Mouse (Mus musculus): ENCODE measurements around the gene Sec14l1.

Sec14l1 gene

DNA sequence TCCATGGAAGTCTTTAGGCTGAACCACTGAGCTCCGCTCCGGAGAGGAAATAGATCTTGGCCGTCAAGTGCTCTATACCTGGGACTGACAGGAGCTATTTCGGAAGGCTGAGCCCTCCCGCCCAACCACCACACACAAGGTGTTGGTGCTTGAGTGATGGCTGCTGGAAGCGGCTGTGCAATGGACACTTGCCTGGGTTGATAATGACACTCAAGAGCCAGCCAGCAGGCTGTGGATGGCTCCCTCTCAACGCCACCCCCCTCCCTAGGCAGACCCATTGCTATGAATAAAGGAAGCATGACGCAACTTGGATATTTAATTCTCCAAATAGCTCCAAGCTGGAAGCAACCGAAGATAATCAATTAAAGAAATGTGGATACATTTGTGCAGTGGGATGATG lies 20.3 kb upstream of the Sec14l1 start:
- H3K27me3 ChIP-seq (ENCODE audit: control insufficient read depth, insufficient read depth, low read length, poor library complexity, severe bottlenecking) = no peaks in the 10 kb centered on the region
- no peak for DNase-seq (ENCODE audit: low read depth, low spot score)
- H3K36me3 ChIP-seq (ENCODE audit: control insufficient read depth, insufficient read depth, low read length, poor library complexity, severe bottlenecking) = no peaks in the 10 kb centered on the region

DNA sequence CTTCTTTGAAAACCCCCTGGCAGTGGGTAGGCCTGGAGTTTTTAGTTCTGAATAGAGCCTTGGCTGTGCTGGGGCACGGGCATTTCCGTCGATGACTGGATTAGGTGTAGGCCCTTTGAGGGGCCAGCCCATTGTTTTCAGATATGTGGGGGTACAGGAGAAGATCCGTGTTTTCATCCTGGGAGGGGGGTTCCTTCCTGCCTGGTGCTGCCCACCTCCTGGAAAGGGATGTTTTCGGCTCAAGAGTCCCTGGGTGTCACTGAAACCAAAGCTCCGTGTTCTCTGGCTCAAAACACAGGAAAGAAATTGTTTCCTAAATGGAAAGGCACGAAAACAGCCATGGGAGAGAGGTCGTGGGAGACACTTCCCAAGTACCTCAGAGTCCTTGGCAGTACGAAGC lies 17.9 kb upstream of the Sec14l1 start:
- H3K27me3 ChIP-seq (ENCODE audit: control insufficient read depth, insufficient read depth, low read length, poor library complexity, severe bottlenecking) = no peaks in the 10 kb centered on the region
- H3K36me3 ChIP-seq (ENCODE audit: control insufficient read depth, insufficient read depth, low read length, poor library complexity, severe bottlenecking) = no peaks in the 10 kb centered on the region
- DNase-seq (ENCODE audit: low read depth, low spot score) = no peak

DNA sequence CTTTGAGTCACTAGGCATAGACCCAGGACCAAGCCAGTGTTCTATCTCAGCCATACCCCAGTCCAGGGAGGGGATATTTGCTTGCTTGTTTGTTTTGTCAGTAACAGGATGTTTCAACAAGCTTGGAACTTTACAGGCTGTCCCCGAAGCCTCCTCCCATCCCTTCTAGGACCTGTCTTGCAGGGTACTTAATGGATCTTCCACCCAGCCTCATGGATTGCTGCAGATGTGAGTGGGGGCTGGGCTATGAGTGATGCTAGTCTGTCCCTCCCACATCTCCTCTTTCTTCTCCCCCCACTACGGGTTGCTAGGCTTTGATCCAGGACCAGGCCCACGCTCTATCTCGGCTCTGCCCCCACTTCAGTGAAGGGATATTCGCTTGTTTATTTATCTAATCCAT lies 16.8 kb upstream of the Sec14l1 start:
- no peak for DNase-seq (ENCODE audit: low read depth, low spot score)
- Histone ChIP-seq H3K27me3 (ENCODE audit: control insufficient read depth, insufficient read depth, low read length, poor library complexity, severe bottlenecking) (no peaks in the 10 kb centered on the region), H3K36me3 (ENCODE audit: control insufficient read depth, insufficient read depth, low read length, poor library complexity, severe bottlenecking) (no peaks in the 10 kb centered on the region)

DNA sequence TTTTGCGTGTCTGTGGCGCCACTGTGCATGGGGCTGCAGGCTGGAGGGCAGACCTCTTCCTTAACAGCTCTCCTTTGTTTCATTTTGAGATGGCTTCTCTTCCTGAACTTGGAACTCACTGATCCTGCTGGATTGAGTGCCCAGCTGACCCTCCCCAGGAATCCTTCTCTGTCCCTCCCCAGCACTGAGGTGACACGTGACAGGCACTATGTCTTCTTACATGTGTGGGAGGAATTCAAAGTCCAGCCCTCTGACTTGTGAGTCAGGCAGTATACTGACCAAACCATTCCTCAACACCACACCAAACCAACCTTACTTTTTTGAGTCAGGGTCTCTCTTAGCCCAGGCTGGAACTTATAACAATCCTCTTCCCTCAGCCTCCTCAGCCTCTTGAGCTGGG lies 16.2 kb upstream of the Sec14l1 start:
- Histone ChIP-seq H3K36me3 (ENCODE audit: control insufficient read depth, insufficient read depth, low read length, poor library complexity, severe bottlenecking) (no peaks in the 10 kb centered on the region), H3K27me3 (ENCODE audit: control insufficient read depth, insufficient read depth, low read length, poor library complexity, severe bottlenecking) (no peaks in the 10 kb centered on the region)
- DNase-seq (ENCODE audit: low read depth, low spot score) = no peak

DNA sequence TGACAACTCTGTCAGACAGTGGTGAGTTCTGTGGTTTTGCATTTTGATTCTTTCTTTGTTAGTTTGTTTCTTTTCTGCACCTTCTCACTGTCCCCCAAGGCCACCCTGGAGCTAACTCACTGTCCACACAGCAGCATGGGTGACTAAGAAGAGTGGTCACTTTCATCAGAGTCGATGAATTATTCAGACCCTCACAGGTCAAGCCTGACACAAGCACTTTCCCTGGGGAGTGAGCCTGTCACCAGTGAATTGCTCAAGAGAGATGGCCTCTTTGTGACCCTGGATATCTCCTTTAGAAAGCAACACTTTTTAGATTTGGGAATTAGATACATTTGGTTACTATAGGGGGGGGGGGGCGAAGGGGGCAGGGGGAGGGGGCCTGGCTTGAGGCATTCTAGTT lies 15.6 kb upstream of the Sec14l1 start:
- Histone ChIP-seq H3K36me3 (ENCODE audit: control insufficient read depth, insufficient read depth, low read length, poor library complexity, severe bottlenecking) (no peaks in the 10 kb centered on the region), H3K27me3 (ENCODE audit: control insufficient read depth, insufficient read depth, low read length, poor library complexity, severe bottlenecking) (no peaks in the 10 kb centered on the region)
- DNase-seq (ENCODE audit: low read depth, low spot score) = no peak

DNA sequence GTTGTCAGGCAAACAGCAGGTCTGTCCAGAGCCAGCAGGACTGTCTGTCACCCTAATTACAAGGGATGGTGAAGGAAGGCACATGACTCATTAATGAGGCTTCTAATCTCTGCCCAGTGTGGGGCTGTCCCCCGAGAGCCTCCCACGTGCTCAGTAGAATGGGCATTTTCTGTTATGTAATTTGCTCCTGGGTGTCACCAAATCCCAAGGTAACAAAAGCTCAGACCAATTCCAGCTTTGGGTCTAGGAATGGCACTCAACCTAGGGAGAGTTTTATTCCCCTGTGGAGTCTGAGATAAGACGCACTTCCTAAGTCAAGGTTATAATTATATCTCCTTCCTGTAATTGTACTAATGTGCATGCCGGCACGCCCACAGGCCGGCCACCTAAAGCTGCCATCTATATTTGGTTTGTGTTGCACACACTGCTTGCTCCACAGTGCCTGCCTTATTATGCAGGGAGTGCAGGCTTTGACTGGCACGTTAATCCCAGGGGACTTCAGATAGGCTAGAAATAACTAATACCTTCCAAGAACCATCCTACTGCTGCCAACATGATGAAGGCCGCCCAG lies 13.5 kb upstream of the Sec14l1 start:
- H3K36me3 ChIP-seq (ENCODE audit: control insufficient read depth, insufficient read depth, low read length, poor library complexity, severe bottlenecking) = no peaks in the 10 kb centered on the region
- no peak for DNase-seq (ENCODE audit: low read depth, low spot score)
- no peaks in the 10 kb centered on the region for H3K27me3 ChIP-seq (ENCODE audit: control insufficient read depth, insufficient read depth, low read length, poor library complexity, severe bottlenecking)

DNA sequence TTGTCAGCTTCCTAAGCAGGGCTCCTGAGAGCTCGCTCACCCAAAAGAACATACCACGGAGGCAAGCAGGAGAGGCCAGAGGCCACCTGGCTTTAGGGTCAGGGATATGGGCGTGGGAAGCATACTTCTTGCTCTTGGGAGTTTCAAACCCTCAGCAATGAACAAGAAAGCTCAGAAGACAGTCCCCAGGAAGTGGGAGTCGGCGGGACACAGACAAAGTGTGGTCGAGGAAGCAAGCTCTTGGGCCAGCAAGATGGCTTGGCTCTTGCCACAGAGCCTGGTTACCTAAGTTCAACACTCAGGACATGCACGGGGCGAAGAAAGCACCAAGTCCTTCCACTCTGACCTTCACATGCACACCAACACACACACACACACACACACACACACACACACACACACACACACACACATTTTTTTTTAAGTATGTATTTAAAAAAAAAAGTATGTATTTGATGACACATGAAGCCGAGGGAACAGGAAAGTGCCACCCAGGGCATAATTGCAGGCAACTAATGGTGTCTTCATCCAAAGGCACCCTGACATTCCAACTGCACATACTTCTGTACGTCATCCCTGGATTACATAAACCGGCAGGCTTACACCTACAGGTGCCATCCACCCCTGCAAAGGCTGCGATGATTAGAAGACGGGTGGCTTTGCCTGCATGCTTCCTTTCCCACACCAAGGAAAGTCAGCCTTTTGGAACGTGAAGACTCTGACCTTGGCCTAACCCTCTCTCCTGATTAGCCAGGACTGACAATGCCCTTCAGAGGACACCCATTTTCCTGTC lies 12.8 kb upstream of the Sec14l1 start:
- Histone ChIP-seq H3K36me3 (ENCODE audit: control insufficient read depth, insufficient read depth, low read length, poor library complexity, severe bottlenecking) (no peaks in the 10 kb centered on the region), H3K27me3 (ENCODE audit: control insufficient read depth, insufficient read depth, low read length, poor library complexity, severe bottlenecking) (no peaks in the 10 kb centered on the region)
- DNase-seq (ENCODE audit: low read depth, low spot score) = no peak

DNA sequence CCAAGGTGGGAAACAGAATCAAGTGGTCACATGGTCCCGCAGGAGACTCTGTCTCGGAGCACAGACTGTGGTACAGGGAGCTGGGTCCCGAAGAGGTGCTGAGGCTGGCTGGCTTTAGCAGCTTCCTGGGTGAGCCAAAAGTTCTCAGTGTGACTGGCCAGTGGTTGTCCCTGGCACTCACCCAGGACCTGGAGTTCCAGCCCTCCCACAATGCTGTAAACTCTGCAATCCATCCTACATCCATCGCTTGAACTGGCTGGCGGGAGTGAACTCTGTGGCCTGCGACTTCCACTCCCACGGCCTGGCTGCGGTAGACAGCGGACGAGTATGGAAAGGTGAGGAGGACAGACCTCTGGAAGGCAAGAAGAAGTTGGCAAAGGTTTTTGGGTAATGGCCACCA lies 11.4 kb upstream of the Sec14l1 start:
- no peak for DNase-seq (ENCODE audit: low read depth, low spot score)
- Histone ChIP-seq H3K27me3 (ENCODE audit: control insufficient read depth, insufficient read depth, low read length, poor library complexity, severe bottlenecking) (no peaks in the 10 kb centered on the region), H3K36me3 (ENCODE audit: control insufficient read depth, insufficient read depth, low read length, poor library complexity, severe bottlenecking) (no peaks in the 10 kb centered on the region)

DNA sequence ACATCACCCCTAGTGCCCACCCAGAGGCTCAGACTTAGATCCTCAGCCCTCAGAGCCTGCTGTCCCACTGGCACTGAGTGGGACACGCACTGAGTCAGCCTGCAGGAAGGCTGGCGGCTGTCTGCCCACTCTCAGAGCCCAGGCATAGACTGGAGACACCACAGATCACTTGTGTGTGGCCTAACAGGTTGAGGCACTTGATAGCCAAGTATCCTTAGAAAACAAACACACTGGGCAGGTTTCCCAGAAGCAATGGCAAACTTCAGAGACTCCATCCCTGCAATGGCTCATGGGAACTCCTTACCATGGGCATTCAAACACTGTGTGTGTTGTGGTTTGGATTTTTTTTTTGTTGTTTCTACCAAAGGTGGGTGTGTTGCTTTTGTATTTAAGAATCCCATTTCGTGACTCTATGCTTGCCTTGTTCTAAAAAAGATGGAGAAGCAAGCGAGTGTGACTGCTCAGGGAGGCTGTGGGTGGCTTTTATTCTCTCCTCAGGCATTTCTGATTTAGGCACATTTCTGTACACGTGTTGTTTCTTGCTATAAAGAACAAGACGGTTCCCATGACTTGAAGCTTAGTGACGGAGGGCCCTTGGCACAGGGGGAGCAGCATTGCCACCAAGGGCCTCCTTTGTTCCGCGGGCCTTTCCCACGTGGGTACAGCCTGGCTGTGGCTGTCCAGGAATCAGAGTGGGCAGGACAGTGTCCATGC lies 10.8 kb upstream of the Sec14l1 start:
- no peak for DNase-seq (ENCODE audit: low read depth, low spot score)
- Histone ChIP-seq H3K27me3 (ENCODE audit: control insufficient read depth, insufficient read depth, low read length, poor library complexity, severe bottlenecking) (no peaks in the 10 kb centered on the region), H3K36me3 (ENCODE audit: control insufficient read depth, insufficient read depth, low read length, poor library complexity, severe bottlenecking) (no peaks in the 10 kb centered on the region)

DNA sequence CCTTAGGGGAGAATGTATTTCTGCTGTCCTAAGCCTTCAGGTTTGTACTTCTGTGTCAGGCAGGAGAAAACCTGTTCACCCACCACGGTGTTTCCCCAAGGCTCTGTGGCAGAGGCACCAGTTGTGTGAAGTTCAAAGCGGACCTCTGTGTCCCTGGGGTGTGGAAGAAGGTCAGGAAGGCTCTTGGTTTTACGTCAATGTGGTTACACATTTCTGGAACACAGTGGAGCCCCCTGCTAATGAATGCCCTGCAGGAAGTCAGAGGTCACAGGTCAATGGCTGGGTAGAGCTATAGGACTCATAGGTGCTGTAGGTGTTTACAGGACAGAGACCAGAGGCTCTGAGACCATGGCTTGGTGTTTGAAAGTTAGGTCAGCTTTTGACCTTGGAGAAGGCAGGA lies 9.7 kb upstream of the Sec14l1 start:
- Histone ChIP-seq H3K27me3 (ENCODE audit: control insufficient read depth, insufficient read depth, low read length, poor library complexity, severe bottlenecking) (no peaks in the 10 kb centered on the region), H3K36me3 (ENCODE audit: control insufficient read depth, insufficient read depth, low read length, poor library complexity, severe bottlenecking) (no peaks in the 10 kb centered on the region)
- no peak for DNase-seq (ENCODE audit: low read depth, low spot score)

DNA sequence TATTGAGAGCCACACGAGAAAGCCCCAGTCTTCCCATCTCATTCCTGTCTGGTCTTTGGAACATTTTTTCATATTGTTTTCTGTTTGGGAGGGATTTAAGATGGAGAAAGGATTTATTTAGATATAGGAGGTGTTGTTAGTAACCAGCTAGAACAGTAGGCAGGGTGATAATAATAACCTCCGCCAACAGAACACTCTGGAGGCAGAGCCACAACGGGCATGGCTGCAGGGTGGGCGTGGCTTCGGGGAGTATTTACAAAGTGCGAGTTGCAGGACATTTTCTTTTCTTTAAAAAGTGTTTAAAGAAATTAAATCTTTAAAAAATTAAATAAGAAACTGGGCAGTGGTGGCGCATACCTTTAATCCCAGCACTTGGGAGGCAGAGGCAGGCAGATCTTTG lies 9.1 kb upstream of the Sec14l1 start:
- DNase-seq (ENCODE audit: low read depth, low spot score) = no peak
- no peaks in the 10 kb centered on the region for H3K27me3 ChIP-seq (ENCODE audit: control insufficient read depth, insufficient read depth, low read length, poor library complexity, severe bottlenecking)
- no peaks in the 10 kb centered on the region for H3K36me3 ChIP-seq (ENCODE audit: control insufficient read depth, insufficient read depth, low read length, poor library complexity, severe bottlenecking)

DNA sequence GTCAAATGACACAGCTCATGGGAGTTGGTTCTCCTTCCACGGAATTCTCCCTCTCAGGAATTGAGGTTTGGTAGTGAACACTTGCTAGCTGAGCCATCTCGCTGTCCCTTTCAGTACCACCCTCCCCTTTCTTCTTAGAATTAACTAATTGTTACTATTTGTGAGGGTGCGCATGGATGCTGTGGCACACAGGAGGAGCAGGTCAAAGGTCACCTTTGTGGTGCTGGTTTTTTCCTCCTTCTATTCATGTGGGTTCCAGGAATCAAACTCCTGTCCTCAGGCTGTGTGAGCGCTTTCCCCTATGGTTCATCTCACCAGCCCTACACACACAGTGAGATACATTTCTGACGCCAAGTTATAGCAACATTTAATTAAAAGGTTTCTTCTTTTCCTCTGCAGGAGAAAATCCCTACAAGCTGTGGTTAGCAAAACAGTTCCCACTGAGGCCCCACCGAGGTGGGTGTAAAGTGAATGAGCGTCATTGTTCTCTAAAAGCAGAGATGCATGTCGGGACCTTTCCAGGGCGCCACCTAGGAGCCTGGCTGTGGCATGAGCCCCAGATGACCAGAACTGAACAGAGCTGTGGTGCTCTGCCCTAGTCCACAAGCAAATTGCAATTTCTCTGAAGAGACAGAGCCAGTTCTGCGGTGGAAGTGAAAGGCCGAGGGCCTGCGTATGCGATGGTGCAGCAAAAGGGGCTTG lies 8.2 kb upstream of the Sec14l1 start:
- no peak for DNase-seq (ENCODE audit: low read depth, low spot score)
- Histone ChIP-seq H3K36me3 (ENCODE audit: control insufficient read depth, insufficient read depth, low read length, poor library complexity, severe bottlenecking) (no peaks in the 10 kb centered on the region), H3K27me3 (ENCODE audit: control insufficient read depth, insufficient read depth, low read length, poor library complexity, severe bottlenecking) (no peaks in the 10 kb centered on the region)

DNA sequence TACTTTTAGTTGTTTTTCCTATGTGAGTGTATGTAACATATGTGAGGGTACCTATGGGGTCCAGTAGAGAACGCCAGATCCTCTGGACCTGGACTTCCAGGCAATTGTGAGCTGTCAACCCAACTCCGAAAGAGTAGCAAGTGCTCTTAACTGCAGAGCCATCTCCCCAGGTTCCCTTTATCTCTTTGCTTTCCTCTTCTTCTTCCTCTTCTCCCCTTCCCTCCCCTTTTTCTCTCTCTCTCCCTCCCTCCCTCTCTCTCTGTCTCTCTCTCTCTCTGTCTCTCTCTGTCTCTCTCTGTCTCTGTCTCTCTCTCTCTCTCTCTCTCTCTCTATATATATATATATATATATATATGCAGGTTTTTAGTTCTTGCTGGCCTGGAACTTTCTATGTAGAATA lies 7.1 kb upstream of the Sec14l1 start:
- H3K27me3 ChIP-seq (ENCODE audit: control insufficient read depth, insufficient read depth, low read length, poor library complexity, severe bottlenecking) = no peaks in the 10 kb centered on the region
- no peak for DNase-seq (ENCODE audit: low read depth, low spot score)

DNA sequence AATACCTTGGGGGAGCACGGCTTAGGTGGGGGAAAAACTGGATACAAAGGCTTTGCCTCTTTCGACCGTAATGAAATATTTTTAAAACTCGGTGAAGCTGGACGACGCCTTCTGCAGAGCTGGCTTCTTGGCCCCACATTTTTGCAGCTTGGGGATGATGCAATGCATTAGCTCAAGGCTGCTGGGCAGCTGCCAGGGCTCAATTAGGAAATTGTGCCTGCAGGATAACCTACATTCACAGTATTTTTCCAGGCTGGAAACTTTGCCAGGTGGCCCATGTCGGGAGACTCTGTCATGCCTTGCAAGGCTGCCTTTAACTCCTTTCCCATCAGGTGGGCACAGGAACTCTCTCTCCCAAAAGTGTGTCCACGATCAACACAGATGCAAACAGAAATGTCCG lies 6.4 kb upstream of the Sec14l1 start:
- Histone ChIP-seq H3K36me3 (ENCODE audit: control insufficient read depth, insufficient read depth, low read length, poor library complexity, severe bottlenecking) (no peaks in the 10 kb centered on the region), H3K27me3 (ENCODE audit: control insufficient read depth, insufficient read depth, low read length, poor library complexity, severe bottlenecking) (no peaks in the 10 kb centered on the region)
- no peak for DNase-seq (ENCODE audit: low read depth, low spot score)

More for the DNA sequence above, 7.1 kb upstream of the Sec14l1 start:
- H3K36me3 ChIP-seq (ENCODE audit: control insufficient read depth, insufficient read depth, low read length, poor library complexity, severe bottlenecking) = no peaks in the 10 kb centered on the region
